Mouse (Mus musculus) layer of hippocampus, adult 9-10 months (tissue): ENCODE measurements around the gene Esr1.
A peak's percentile ranks its signal among the peaks of the same experiment; 100 is the strongest.

Experiments used
- DNase-seq: peaks from one replicate; pipeline ENCODE4 v3.0.0; 2022; ENCODE audit warnings: low spot score

Gene Esr1

DNA sequence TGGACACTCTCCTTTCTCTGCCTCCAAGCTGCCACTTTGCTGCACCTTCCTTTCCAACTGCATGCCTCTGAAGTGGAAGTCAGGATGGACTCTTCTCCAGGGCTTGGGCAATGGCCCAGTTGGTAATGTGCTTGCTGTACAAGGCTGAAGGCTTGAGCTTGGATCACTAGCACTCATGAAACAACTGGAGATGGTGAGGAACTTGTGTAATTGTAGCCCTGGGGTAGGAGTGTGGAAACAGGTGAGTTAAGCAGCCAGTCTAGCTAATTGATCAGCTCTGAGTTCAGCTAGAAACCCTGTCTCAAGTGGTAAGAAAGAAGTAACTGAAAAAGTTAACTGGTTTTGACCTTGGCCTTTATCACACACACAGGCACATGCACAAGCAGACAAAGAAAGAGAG lies 229.6 kb downstream of the Esr1 start:
- no peak for DNase-seq

DNA sequence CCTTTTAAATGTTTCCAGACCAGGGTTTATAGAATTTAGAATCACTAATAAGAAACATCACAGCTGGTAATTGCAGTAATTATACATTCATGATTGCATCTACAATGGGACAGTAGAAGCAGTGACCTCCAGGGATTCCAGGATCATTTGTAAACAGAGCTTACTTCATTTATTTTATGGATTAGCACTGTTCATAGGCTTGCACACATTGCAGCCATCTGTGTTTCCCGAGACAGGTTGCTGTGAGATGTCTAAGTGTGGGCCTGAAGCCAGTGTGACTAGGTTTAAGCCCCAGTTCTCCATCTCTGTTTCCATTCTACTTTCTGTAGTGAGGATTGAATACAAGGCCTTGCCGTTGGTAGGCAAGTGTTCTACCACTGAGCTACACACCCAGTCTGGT lies 236.1 kb downstream of the Esr1 start:
- DNase-seq: no peak

DNA sequence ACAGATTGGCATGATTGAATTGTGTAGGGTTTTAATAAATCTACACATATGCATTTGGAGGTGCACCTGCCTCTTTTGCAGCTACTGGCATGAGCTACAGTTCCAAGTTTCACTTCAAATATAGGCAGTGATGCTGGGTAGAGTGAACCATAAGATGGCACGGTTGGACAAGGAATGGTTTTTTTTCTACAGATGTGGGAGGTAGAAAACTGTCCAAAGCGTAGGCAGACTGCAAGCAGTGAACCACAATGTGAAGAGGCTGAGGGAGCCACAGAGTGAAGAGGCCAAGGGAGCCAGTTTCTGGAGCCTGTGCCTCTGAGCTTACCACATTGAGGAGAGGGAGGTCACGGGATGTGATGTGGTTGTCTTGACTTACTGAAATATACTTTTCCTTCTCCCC lies 238.5 kb downstream of the Esr1 start:
- no peak for DNase-seq

DNA sequence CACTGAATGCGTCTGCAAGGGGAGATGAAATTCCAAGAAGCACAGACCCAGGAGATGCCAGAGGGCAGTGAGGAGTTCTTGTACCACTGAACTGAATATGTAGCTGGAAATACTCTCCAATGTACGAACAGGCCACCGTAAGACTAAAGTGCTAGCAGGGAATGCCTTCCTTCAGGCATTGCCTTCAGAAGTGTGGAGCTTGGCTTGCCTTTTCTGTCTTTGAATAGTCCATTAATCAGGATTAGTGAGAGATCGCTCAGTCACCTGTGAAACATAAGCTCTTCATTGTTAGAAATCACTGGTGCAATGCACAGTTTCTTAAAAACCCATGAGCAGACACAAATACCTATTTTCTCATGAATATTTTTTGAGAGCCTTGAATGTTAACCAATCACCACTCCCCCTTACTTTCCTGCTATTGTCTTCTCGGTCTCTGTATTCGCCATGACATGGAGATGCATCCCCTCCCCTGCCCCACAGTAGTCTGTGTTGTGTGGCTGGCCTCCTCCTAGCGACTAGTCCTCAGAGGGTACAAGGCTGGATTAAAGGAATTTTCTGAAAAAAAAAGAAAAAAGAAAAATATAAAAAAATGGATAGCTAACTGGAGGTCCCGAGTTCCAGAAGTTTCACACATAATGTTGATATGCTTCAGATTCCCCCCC lies 263.8 kb downstream of the Esr1 start:
- no peak for DNase-seq

DNA sequence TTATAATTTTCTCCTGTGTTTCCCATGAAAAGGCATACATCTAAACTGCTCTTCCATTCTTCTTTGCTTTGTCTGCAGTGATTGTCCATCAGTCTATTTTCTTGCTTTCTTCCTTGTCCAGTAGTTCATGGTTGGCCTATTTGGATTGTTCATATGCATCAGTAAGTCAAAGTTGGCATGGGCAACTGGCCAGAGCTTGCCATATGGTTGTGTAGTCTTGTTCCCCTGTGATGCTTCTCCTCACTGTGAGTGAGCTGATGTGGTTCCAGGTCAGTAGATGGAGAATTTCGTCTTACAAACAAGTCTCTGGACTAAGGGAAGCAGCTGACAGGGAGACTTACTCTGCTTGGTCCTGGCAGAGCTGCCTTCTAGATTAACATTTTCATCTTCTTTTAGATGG lies 270.0 kb downstream of the Esr1 start:
- no peak for DNase-seq

DNA sequence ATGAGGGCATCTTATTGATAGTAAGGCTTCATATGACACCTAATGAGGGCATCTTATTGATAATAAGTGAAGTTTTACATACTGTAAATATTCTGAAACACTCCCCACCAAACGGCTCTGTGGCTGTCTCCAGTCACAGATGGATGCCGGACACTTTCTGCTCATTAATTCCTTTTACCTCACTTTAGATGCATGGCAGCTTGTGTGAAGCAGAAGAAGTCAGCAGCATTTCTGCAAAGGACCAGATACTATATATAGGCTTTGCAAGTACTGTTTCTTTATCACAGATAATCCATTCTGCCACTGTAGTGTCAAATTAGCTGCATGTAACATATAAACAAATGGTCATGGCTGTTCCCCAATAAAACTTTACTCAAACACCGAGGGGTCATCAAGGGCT lies 274.1 kb downstream of the Esr1 start:
- DNase-seq: no peak

DNA sequence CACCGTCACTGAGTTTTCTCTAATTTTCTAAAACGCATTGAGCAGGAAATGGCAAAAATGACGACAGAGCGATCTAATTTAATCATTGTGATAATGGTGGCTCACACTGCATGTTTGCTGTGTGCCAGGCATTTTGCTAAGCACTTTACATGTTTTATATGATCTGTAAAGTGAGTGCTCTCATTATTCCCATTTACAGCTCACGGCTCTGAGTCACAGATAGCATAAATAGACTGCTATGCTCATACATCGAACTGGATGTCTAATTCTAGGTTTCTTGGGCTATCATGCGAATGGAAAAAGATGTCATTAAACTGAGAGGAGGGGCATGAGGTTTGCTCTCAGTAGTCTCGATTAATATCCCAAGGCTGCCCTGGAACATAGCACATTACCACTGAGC lies 274.6 kb downstream of the Esr1 start:
- DNase-seq: no peak

DNA sequence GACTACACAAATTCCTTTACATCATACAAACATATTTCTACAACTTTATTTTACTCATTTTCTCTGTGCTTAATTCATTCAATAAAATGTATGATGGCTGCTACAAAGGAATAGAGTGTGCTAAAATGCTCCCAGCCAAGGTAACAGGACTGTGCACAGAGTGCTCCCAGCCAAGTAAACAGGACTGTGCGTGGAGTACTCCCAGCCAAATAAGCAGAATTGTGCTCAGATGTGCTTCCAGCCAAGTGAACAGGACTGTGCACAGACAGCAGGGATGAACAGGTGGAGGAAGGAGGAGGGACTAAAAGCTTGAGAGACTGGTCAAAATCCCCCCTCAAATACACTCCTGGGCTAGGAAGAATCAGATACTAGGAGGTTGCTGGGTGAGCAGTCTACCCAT lies 282.1 kb downstream of the Esr1 start:
- DNase-seq: no peak

DNA sequence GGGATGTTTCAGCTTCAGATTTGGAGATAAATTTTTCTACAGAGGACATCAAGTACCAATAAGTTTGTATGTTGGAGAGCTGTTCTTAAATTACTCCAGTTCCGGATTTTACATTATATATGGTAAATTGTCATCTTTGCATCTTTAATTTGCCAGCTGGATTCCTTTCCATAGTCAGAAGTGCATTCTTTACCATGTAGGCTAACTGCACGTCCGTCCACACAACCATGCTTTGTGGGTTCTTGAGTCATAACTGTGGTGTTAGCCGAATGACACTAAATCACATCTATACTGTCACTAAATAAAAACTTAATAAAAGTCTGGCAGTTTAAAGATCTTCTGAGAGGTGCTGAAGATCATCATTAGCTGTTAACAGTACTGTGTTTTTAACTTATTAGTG lies 286.4 kb downstream of the Esr1 start:
- no peak for DNase-seq

DNA sequence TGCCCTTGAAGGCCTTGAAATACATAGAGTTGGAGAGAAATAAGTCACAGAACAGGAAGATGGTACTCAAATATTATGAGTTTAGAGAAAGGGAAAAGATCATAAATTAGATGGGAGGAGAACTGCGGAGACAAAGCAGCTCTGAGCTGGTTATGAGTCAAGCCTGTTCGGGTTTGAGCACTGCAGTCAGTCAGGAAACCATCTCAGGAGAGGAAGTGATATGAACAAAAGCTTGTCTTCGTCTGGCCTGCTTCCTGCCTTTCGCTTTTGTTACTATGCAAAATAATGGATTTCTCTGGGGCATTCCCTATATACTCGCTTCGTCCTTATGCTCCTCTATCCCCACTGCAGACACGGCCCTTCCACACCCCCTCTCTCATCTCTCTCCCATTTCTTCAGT lies 288.9 kb downstream of the Esr1 start:
- no peak for DNase-seq

DNA sequence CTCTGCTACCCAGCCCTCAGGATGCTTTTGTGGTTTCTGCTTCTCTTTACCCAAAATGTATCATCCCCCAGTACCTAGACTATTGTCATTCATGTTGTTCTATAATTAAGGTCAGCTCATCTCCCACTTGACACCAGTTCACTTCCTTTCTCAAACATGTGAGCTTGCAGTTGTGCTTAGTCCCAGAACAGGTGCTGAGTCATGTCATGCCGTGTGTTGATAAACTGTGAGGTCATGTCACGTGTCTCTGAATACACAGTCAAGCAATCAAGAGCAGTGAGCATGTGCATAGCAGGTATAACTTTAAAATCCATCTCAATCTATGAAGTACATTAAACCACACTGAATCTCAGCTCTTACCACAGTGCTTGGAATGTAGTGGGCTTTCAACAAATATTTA lies 297.9 kb downstream of the Esr1 start:
- DNase-seq: no peak

DNA sequence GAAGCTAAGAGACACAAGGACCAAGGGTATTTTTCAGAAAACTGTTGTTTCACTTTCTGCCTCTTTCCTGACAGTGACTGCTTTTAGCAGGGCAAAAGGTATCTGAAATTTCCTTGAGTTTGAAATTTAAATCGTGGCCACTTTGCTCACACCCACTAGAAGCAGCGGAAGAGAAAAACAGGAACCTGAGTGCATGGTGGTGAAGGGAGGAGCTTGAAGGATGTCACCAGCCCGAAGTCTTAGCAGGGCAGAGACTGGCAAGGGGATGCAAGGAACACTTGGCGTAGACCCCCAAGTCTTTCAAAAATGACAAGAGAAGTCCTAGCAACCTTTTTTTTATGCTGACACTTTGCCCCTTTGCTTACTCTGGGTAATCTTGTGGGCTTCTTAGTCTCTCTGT lies 299.1 kb downstream of the Esr1 start:
- no peak for DNase-seq

DNA sequence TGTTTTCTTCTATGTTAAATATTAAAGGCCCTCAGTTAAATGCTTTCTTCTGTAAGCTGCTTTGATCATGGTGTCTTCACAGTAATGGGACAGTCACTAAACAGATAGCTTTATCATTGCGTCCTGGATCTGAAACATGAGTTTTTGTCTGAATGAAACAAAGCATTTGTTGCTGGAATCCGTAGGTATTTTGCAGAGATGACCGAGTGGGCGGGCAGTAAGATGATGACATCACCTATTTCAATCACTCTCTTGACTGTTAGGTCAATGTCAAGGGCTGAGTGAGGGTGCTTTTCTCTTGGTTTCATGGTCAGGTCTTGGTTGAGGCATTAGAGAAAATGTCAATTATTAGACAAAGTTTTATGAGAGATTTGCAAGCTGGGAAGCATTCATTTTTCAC lies 307.7 kb downstream of the Esr1 start:
- no peak for DNase-seq

DNA sequence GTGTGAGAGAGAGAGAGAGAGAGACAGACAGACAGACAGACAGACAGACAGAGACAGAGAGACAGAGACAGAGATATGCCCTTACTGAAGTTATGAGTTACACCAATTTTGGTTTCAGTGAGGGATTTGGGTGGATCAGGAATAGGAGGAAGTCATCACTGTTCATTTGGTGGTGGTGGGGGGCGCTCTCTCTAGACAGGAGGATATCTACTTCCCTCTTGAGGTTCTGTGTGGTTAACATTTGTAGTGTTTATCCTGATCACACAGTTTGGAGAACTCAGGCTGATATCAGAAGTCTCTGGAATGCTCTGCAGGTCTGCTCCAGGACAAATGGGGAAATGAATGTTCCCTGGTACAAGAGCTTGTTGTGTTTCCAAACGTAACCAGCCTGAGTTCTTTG lies 312.2 kb downstream of the Esr1 start:
- DNase-seq: no peak

DNA sequence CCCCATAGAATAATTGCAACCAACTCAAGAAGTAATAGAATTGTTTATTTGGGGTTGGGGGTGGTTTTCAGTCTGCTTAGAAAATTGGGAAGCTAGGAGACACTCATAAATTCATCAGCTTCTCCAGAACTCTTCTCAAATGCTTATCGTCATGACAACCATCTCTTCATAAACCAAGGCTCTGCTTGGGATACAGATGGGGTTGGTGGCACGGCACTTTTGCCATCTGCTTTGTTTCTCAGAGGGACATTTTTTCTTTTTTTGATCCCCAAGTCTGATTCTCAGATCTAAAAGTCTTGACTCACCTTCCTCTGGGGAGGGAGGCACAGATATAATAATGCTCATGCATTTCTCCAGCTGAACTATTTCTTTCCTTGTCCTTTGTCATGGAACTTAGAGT lies 313.0 kb downstream of the Esr1 start:
- peak; percentile 47 for DNase-seq

DNA sequence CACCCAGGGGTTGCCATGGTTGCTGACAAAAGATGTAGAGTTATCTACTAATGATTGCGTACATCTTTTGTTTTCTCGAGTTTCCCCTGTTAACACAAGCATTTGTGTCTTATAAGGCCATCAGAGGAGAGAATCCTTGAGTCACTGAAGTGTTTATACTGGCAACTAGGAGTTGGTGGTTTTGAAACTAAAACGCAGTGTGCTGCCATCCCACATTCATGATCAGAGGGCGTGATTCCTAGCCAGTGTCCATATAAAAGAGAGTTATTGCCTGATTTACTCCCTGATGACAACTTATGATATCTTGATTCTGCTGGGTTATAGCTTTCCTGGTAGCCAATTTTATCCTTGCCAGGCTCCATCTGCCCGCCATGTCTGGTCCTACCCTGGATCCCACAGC lies 331.8 kb downstream of the Esr1 start:
- no peak for DNase-seq

DNA sequence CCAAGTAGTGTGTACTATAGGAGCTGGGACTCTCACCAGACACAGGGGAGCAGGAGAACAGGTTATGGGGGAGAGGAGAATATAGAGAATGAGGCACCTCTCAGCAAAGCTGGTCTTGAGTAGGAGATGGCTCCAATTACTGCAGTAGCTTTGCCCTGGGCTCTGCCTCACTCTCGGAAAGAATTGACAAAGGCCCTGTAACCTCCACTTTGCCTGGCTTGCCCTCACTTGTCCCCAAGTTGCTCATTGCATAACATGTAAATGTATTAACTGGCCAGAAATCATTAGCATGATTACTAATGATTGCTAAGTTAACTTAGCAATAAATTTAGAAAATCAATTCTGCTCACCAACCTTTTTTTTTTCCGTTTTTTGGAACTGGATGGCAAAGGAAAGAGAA lies 333.3 kb downstream of the Esr1 start:
- no peak for DNase-seq

DNA sequence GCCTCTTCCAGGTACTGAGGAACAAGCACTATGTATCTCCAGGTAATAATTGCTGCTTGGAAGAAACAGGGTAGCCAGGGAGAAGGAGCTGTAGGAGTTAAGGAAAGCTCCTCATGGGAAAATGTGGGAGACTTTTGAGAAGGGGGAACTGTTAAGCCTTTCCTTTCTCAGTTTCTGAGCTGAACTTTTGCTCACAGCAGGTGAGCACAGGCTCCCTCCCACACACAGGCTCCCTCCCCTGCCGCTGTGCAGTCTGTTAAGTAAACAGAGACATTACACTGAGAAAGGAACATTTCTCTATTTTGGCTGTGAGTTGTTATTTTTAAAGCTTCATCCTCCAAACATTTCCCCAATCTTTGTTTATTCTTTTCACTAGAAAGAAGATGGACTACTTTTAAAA lies 354.4 kb downstream of the Esr1 start:
- no peak for DNase-seq

DNA sequence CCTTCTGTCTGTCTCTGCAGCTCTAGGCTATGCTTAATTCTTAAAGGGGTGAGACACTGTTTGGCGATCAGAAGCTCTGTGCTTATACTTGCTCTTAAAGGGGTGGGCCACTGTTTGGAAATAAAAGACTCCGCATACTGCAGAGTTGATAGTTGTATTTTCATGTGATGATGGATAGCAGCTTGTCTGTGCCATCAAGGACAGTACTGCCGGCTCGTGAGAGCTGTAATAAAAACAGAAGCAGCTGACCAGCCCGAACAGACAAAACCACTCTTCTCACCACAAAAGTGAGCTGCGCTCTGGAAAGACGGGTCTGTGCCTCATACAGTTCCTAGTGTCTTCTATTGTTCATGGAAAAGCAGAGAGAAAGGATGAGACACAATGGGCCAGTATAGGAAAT lies 359.8 kb downstream of the Esr1 start:
- DNase-seq: no peak

DNA sequence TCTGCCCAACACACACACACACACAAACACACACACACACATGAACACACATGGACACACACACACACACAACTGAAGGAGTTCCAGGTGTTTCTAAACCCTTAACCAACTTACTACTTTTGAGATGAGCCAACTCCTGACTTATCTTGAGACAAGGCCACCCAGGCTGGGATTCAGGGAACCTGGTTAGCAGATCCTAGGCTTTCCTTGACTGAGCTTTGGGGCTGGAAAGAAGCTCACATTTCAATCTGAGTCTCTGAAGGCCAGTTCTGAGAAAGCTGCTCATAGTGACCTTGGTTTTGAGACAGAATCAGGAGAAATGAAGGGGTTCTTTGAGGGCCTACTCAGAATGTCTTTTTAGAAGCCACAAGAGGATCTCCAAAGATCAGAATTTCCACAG lies 360.2 kb downstream of the Esr1 start:
- no peak for DNase-seq

DNA sequence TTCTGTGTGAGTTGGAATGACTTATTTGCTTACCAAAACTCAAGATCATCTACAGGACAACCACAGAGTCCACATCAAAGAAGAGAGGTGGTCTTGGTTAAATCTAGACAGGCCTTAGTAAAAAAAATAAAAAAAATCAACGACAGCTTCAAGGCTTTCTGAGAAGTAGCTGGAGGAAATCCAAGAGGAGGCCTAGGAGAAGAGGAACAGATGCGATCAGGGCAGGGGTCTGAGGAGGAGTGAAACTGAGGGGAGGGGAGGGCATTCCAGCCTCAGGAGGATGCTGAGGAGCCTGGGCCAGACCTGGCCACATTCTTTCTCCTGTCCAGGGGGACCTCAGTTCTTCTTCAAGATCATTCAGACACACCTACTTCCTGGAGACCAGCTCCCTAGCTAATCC lies 360.6 kb downstream of the Esr1 start:
- no peak for DNase-seq

DNA sequence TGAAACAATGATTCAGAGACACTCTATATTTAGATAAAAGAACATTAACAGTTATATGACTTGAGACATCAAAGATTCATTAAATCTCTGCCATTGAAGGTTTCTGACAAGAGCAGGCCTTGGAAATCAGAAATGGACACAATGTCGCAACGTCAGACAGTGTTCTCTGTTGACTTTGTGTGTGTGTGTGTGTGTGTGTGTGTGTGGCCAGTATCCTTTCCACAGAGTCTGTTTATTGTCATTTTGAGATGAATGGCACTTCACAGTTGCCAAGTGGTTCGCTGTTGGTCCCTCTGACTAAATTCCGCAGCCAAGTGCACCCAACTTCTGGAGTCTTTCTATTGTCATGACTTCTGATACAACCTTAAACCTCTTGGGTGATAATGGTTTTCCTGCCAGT lies 362.9 kb downstream of the Esr1 start:
- DNase-seq: no peak

DNA sequence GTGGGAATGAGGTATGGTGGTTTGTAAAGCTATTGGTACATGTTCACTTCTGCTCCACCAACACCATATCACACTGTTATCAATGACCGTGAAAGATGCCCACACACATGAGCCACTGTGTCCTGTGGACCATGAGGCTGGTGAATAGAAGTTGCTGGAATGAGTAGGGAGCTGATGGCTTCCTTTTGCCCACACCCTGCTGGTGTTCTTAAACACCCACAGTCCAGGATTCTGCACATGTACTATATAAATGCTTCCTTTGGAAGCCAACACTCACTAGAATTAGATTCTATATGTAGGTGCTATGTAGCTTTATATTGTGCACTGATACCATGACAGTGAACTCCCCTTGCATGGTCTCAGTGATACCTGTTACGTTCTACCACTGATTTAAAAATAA lies 365.2 kb downstream of the Esr1 start:
- no peak for DNase-seq

DNA sequence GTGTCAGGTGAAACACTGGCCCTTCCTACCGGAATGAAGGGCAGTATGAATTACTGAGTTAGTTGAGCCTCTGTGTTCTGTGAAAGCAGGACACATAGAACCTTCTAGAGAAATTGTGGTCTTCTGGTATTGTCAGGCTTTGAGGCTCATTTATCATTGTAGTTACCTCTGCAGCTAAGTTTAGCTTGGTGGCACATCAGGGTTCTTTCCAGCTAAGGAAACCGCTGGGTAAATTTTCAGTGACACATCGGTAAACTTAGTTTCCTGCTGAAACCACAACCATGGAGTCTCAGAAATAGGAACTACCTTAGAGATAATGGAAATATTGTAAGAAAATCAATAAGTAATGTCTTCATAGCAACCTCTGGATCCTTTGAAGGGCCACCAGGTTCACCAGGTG lies 366.0 kb downstream of the Esr1 start:
- DNase-seq: no peak

DNA sequence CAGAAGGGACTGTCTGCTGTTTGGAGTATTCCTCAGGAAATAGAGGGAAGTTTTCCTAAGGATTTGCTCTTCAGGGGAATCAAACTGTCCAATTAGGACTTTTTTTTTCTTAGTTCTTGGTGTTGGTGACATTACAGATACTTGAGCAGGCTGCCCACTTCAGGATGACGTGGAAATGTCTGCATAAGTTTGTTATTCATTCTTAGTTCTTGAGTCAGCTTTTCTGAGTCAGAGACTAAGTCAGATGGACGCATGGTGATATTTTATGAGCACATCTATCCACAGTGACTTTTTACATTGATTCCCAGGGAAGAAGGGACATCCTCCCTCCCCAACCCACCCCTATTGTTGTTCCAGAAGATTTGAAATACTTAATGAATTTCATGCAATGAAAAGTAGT lies 372.5 kb downstream of the Esr1 start:
- no peak for DNase-seq
